Mouse (Mus musculus) thymus, adult 2 months (tissue): ENCODE measurements at regions not wholly inside any gene's neighbourhood (a gene's known extent, or its start where the extent isn't known, plus 50 kb on each side); places are given as distances from the start of the nearest gene placed in this dataset.

Experiments used
- DNase-seq: peaks from one replicate; pipeline ENCODE4 v3.0.0; 2021
- H3K27ac ChIP-seq: fragments of 200-500 bp; 2 replicates; pipeline ENCODE4 v1.5.1; 2012; ENCODE audit warnings: low read length, control low read depth; ENCODE audit not compliant: control insufficient read depth, insufficient read depth
- H3K27me3 ChIP-seq: fragments of 200-500 bp; 2 replicates; pipeline ENCODE4 v1.6.1; 2012; ENCODE audit warnings: mild to moderate bottlenecking, low read length, moderate library complexity, mixed read lengths; ENCODE audit not compliant: control insufficient read depth, insufficient read depth
- H3K36me3 ChIP-seq: fragments of 200-500 bp; 2 replicates; pipeline ENCODE4 v1.6.1; 2012; ENCODE audit warnings: mild to moderate bottlenecking, low read length, moderate library complexity; ENCODE audit not compliant: control insufficient read depth, insufficient read depth
- H3K4me1 ChIP-seq: fragments of 200-500 bp; replicated peaks from 2 replicates; pipeline ENCODE4 v1.6.1; 2012; ENCODE audit warnings: low read length; ENCODE audit not compliant: control insufficient read depth, insufficient read depth
- H3K4me3 ChIP-seq: fragments of 200-500 bp; 2 replicates; pipeline ENCODE4 v1.5.1; 2012; ENCODE audit warnings: mild to moderate bottlenecking, low read length, control low read depth, moderate library complexity; ENCODE audit not compliant: control insufficient read depth, insufficient read depth
- CTCF ChIP-seq: fragments of 200-500 bp; IDR thresholded peaks from 2 replicates; pipeline ENCODE4 v1.5.1; 2012; ENCODE audit warnings: mild to moderate bottlenecking, control low read depth, low read length, moderate library complexity, borderline replicate concordance; ENCODE audit not compliant: control insufficient read depth, poor library complexity, insufficient read depth; ENCODE audit errors: extremely low read depth
- POLR2A ChIP-seq: fragments of 200-500 bp; IDR thresholded peaks from 2 replicates; pipeline ENCODE4 v1.6.1; 2012; ENCODE audit warnings: mild to moderate bottlenecking, low read length, control low read depth, moderate library complexity; ENCODE audit not compliant: control insufficient read depth, poor library complexity, insufficient read depth; ENCODE audit errors: extremely low read depth
- WGBS: fragments of 180-500 bp; shearing (Covaris S2); methylation state at CpG from one replicate; pipeline ENCODE4 v1.1.7; 2018; 5-methylcytosine and 5-hydroxymethylcytosine counted together

GRCm38 (mm10) chr15:27169846-27170245 is 274.5 kb upstream of the Fbxl7 start:
- no peak overlapping the region for H3K4me3 ChIP-seq
- no peak overlapping the region for H3K27ac ChIP-seq
- H3K27me3 ChIP-seq = no peaks in the 10 kb centered on the region
- H3K4me1 ChIP-seq = no peaks in the 10 kb centered on the region
- DNase-seq = no peak
- 93% methylated on average over 7 of the region's 7 CpGs for WGBS
- TF ChIP-seq POLR2A (no peak), CTCF (no peak)
- H3K36me3 ChIP-seq = no peaks in the 10 kb centered on the region

- H3K4me1 ChIP-seq = no peaks in the 10 kb centered on the region
- TF ChIP-seq POLR2A (no peak), CTCF (no peak)
- no peak overlapping the region for H3K4me3 ChIP-seq
- no peak for DNase-seq
- 69% methylated on average over 5 of the region's 5 CpGs for WGBS
- H3K27me3 ChIP-seq = no peaks in the 10 kb centered on the region
- H3K27ac ChIP-seq = no peak overlapping the region
- H3K36me3 ChIP-seq = no peaks in the 10 kb centered on the region
Measured at GRCm38 (mm10) chr15:27173506-27173905, 278.1 kb upstream of the Fbxl7 start.

DNA sequence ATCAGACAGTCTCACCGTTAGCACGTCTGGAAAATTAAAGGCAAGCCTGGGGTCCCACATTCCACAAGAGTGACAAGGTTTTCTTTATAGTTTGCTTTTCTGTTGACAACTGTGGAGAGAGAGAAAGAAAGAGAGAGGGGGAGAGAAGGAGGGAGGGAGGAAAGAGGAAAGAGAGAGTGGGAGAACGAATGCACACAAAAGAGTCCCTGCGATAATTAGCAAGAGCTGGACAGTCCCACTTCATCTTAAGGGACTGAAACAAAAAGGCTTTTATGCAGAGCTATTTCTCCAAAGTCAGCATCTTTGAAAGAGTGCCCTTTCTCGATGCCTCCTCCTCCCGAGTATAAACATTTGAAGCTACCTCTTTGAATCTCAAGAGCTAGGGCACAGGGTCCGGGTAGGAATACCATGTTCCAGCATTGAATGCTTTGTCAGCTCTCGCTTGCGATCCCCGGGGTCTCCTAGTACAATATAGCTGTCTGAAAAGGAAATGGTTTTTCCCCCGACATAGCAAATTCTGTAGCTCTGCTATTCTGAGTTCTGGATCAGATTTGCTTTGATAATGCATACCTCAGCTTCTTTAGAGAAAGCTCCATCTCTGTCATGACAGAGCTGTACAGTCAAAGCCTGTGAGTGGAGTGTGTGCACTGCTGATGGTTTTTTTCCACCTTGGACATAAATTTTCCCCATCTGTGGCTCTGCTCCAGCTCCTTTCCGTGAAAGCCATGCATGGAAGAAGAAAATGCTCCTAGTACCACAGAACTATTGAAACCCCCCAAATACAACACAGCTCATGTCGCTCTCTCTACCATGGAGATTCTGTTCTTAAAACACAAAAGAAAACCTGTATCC is 282.9 kb upstream of the Fbxl7 start:
- Histone ChIP-seq H3K4me3 (no peak overlapping the region), H3K4me1 (no peaks in the 10 kb centered on the region), H3K36me3 (no peaks in the 10 kb centered on the region), H3K27me3 (no peaks in the 10 kb centered on the region), H3K27ac (no peak overlapping the region)
- DNase-seq = no peak
- TF ChIP-seq CTCF (no peak), POLR2A (no peak)
- 85% methylated on average over 13 of the region's 13 CpGs for WGBS

DNA sequence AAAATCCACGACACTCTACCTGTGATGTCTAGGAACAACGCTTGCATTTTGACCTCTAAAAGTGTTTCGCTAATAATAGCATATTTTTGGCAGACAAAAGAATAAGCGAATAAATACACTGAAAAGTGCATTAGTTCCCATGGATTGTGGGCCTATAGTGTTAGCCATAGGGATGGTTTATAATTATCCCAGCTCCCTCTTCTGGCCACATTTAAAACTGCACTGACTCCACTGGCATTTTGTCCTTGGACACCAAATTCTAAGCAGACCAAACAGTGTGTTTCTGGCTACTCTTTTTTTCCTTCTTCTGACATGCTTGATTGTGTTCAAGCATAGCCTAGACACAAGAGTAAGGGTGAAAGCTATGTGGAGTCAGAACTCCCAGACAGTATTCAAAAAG is 276.8 kb upstream of the Ank start:
- H3K27me3 ChIP-seq = no peaks in the 10 kb centered on the region
- H3K4me1 ChIP-seq = no peaks in the 10 kb centered on the region
- 64% methylated on average over 4 of the region's 4 CpGs for WGBS
- no peak overlapping the region for H3K4me3 ChIP-seq
- TF ChIP-seq POLR2A = no peak
- TF ChIP-seq CTCF = no peak
- no peak for DNase-seq
- no peak overlapping the region for H3K27ac ChIP-seq
- no peaks in the 10 kb centered on the region for H3K36me3 ChIP-seq

DNA sequence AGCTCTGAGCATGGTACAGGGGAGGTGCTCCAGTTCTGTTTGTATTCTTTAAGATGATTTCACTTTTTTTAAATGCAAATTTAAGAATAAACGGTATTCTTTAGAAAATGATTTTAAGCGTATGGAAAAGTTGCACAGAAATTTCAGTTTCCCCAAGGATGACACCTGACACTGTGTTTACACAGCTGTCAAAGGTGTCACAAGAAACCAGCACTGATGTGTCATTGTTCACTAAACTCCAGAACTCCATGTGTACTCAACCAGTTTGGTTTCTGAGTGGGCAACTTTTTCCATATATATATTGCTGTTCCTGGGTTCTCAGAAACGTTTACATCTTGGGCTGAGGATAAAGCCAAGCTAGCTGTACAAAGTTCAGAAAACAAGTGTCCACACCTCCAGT is 265.0 kb upstream of the Ank start:
- 93% methylated on average over 3 of the region's 3 CpGs for WGBS
- Histone ChIP-seq H3K27ac (no peak overlapping the region), H3K27me3 (no peaks in the 10 kb centered on the region), H3K4me1 (no peaks in the 10 kb centered on the region), H3K36me3 (no peaks in the 10 kb centered on the region), H3K4me3 (no peak overlapping the region)
- DNase-seq = no peak
- no peak for TF ChIP-seq CTCF
- TF ChIP-seq POLR2A = no peak

DNA sequence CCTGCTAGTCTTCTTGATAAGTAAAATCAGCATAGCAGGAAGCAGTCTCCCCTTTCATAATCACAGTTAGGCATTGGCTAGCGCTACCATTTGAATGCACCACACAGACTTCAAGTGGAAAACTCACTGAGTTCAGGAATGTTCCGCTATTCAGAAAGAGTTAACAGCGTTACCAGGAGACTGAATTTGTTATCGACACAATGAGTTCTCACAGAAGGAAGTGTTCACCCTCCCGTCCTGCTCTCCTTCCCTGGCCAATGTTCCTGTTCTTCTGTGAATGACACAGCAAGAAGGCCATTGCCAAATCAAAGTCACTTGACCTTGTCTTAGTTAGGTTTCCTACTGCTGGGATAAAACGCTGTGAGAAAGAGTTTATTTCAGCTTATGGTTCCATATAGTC is 261.6 kb upstream of the Ank start:
- H3K4me3 ChIP-seq = no peak overlapping the region
- H3K36me3 ChIP-seq = no peaks in the 10 kb centered on the region
- WGBS = 70% methylated on average over 6 of the region's 6 CpGs
- no peak overlapping the region for H3K27ac ChIP-seq
- TF ChIP-seq CTCF = no peak
- no peak for TF ChIP-seq POLR2A
- H3K27me3 ChIP-seq = no peaks in the 10 kb centered on the region
- H3K4me1 ChIP-seq = no peaks in the 10 kb centered on the region
- DNase-seq = no peak
